Mouse (Mus musculus) olfactory bulb, adult 2 months (tissue): Measurements from ENCODE around the gene Olfr1364. TPM values are rescaled to one million over a fixed set of nuclear protein-coding genes. Genes with fewer than 3 reads are reported as not detected.

Experiments used
- H3K27ac ChIP-seq: fragments of 200-500 bp; 2 replicates; pipeline ENCODE4 v1.5.1; 2012; ENCODE audit warnings: low read depth, low read length; ENCODE audit not compliant: insufficient read depth
- H3K4me1 ChIP-seq: fragments of 200-500 bp; 2 replicates; pipeline ENCODE4 v1.6.1; 2012; ENCODE audit warnings: low read length; ENCODE audit not compliant: control insufficient read depth, insufficient read depth
- H3K4me3 ChIP-seq: fragments of 200-500 bp; 2 replicates; pipeline ENCODE4 v1.5.1; 2012; ENCODE audit warnings: mild to moderate bottlenecking, low read depth, low read length, moderate library complexity; ENCODE audit not compliant: insufficient read depth
- CTCF ChIP-seq: fragments of 200-500 bp; IDR thresholded peaks from 2 replicates; pipeline ENCODE4 v1.5.1; 2012; ENCODE audit warnings: low read depth, mild to moderate bottlenecking, low read length, moderate library complexity; ENCODE audit not compliant: insufficient read depth
- POLR2A ChIP-seq: fragments of 200-500 bp; IDR thresholded peaks from 2 replicates; pipeline ENCODE4 v1.6.1; 2012; ENCODE audit warnings: mild to moderate bottlenecking, low read depth, low read length, moderate library complexity; ENCODE audit not compliant: insufficient read depth
- WGBS: fragments of 180-500 bp; shearing (Covaris S2); methylation state at CpG from one replicate; pipeline ENCODE4 v1.1.7; 2018; 5-methylcytosine and 5-hydroxymethylcytosine counted together
- polyA plus RNA-seq: library from polyadenylated mRNA; stranded (reverse); fragments of >200 nt; gene quantifications from 2 replicates; pipeline ENCODE4 v1.2.4, GENCODE M21; 2012; ENCODE audit warnings: low replicate concordance; ENCODE audit not compliant: missing spikeins, insufficient read depth, insufficient read length

Olfr1364 gene
- not detected in 2 replicates for polyA plus RNA-seq

DNA sequence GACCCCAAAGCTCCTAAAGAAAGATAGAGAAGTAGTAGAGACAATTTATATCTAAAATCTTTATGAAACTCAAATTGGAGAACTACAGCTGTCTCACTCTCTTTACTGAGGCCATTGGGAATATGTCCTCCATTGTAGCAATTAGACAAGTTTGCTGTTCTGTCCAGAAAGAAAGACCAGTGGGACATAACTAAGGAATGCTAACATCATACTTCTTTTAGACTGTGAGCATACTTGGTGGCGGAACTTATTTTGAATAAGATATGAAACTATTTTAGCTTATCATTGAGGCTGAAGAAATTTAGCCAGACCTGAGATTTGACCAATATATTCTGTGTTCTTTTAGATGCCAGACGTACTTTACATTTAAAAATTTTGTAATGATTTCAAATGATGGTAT is at the start of gene Olfr1364:
TSS of gene Olfr1364 (minus strand) at position 101 of the 400 bp plus-strand sequence.
- Histone ChIP-seq H3K27ac (no peak within 1 kb of the TSS), H3K4me3 (no peak within 1 kb of the TSS), H3K4me1 (no peaks in the 10 kb centered on the region)
- TF ChIP-seq CTCF, result no peak
- no peak for TF ChIP-seq POLR2A
- 93% methylated on average over 2 of the region's 2 CpGs for WGBS

DNA sequence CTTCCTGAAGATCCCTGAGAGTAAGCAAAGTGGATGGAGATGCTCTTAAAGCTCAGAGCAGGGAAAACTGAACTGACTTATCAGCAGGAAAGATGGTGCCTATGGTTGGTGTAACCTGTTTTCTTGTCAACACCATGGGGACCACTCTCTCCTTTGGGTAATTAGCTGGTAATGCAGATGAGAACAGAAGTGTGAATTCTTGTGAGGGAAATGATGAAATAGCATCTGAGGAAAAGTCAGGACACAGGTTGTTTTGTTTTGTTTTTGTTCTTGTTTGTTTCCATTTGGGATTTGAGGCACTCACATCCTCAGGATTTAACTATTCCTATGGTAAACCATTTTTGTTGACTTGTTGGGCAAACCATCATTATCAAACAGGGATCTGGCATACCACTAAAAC is 32.4 kb upstream of the Olfr1364 start, which contains the start of gene Olfr1362:
TSS of gene Olfr1362 (minus strand) at position 101 of the 400 bp plus-strand sequence.
- no peak for TF ChIP-seq CTCF
- no peak for TF ChIP-seq POLR2A
- Histone ChIP-seq H3K4me3 (no peak within 1 kb of the TSS), H3K4me1 (no peaks in the 10 kb centered on the region), H3K27ac (no peak within 1 kb of the TSS)

DNA sequence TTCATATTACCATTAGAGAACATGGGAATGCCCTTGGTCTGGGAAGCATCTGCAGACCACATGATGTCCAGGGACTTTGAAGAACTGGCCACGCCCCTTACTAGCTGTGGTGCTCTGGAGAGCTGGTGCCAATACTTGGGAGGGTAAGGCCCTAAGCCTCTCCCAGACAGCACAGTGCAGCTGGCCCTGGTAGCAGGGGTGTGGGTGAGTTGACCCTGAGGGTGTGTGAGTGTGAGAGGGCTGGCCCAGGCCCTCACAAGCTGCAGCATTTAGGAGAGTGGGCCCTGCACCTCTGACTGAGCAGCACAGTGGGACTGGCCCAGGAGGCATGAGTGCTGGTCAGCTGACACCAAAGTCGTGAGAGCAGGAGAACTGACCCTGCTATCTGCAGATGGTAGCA is 10.1 kb upstream of the Olfr1364 start:
- 62% methylated on average over 2 of the region's 2 CpGs for WGBS

GRCm38 (mm10) chr13:21559793-21560192 is 21.8 kb downstream of the Olfr1364 start, which contains the start of gene Olfr1535:
Gene Olfr1535, minus strand, starts transcription at chr13:21559893.
- Histone ChIP-seq H3K4me1 (no peaks in the 10 kb centered on the region), H3K27ac (no peak within 1 kb of the TSS), H3K4me3 (no peak within 1 kb of the TSS)
- WGBS, result 41% methylated on average over 1 of the region's 1 CpGs
- TF ChIP-seq CTCF (no peak), POLR2A (no peak)

More for the DNA sequence above, 10.1 kb upstream of the Olfr1364 start:
- H3K4me3 ChIP-seq, result no peak overlapping the region
- H3K4me1 ChIP-seq, result no peaks in the 10 kb centered on the region
- H3K27ac ChIP-seq, result no peak overlapping the region
- TF ChIP-seq POLR2A, result no peak
- TF ChIP-seq CTCF, result no peak

GRCm38 (mm10) chr13:21550416-21551110 is 31.0 kb downstream of the Olfr1364 start:
- H3K27ac ChIP-seq, result no peak overlapping the region
- WGBS, result 34% methylated on average over 3 of the region's 3 CpGs
- no peak overlapping the region for H3K4me3 ChIP-seq
- TF ChIP-seq POLR2A (no peak), CTCF (no peak)
- H3K4me1 ChIP-seq, result no peaks in the 10 kb centered on the region

DNA sequence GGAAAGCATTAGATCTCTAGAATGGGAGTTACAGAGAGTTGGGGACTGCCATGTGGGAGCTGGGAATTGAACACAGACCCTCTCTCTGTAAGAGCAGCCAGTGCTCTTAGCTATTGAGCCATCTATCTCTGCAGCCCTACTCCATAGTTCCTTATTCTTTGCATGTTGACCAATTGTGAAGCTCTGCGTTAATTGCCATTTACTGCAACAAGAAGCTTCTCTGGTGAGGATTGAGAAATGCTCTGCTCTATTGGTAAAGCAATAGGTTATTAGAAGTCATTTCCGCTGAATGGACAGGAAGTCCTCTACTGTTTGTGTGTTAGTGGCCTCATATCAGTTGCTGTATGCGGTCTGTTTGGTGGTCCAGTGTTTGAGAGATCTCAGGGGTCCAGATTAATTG is 32.1 kb downstream of the Olfr1364 start:
- no peaks in the 10 kb centered on the region for H3K4me1 ChIP-seq
- TF ChIP-seq POLR2A, result no peak
- TF ChIP-seq CTCF, result no peak
- H3K27ac ChIP-seq, result no peak overlapping the region
- 94% methylated on average over 3 of the region's 3 CpGs for WGBS
- H3K4me3 ChIP-seq, result no peak overlapping the region

GRCm38 (mm10) chr13:21542708-21543107 is 38.9 kb downstream of the Olfr1364 start, which contains the start of gene Olfr1366:
Gene Olfr1366, minus strand, starts transcription at chr13:21542808.
- 78% methylated on average over 1 of the region's 1 CpGs for WGBS
- no peak within 1 kb of the TSS for H3K27ac ChIP-seq
- TF ChIP-seq CTCF (no peak), POLR2A (no peak)
- H3K4me1 ChIP-seq, result no peaks in the 10 kb centered on the region
- H3K4me3 ChIP-seq, result no peak within 1 kb of the TSS

DNA sequence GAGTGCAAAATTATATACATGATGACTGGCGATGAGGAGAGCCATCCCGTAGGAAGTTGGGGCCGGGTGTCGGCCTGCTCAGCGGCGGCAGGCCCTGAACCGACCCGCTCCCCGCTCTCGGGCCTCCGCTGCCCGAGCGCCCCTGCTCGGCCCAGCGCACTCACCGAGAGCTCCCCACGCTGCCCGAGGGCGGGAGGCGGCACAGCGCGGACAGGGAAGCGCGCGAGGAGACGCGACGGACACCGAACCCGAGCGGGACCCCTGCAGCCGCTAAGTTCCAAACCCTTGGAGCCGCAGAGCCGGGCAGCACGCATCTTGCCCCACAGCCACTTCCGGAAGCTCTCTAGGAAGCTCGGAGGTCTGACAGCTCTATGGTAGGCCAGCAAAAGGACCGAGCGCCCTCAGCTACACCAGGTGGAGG is 50.8 kb downstream of the Olfr1364 start, which contains the start of gene Zkscan8:
TSS of gene Zkscan8 (minus strand) at position 340 of the 421 bp plus-strand sequence.
- under 1% methylated on average over 39 of the region's 39 CpGs for WGBS
- TF ChIP-seq CTCF (no peak), POLR2A (peak; percentile 24; the same call in 1 of the 2 replicates)
- 0 out of 2 replicates have a peak within 1 kb of the TSS, but pooled peaks have one; percentile 14 for H3K27ac ChIP-seq
- peak within 1 kb of the TSS; percentile 60 for H3K4me3 ChIP-seq
- no peaks in the 10 kb centered on the region for H3K4me1 ChIP-seq

DNA sequence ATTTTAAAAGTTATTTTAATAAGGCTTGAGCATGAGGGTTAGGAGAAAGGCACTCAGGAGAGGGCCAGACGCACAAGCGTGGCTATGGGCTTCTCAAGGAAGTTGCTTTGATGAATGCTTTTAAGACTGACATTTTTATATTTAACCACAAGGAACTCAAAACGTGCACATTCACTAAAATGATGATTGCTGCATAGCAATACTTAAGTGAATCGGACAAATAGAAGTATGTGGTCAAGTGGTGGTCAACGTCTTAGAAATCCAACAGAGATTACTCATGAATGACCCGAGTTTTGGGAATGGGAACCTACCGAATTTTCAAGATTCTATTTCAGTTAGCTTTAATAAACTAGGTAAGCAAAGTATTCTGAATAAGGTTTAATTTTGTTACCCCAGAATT is 51.4 kb downstream of the Olfr1364 start:
- TF ChIP-seq CTCF (no peak), POLR2A (no peak)
- Histone ChIP-seq H3K4me3 (no peak overlapping the region), H3K4me1 (no peaks in the 10 kb centered on the region), H3K27ac (no peak overlapping the region)
- WGBS, result 39% methylated on average over 7 of the region's 7 CpGs

Other genes starting within 250 kb of the Olfr1364 start
- not detected in 2 replicates for gene Olfr1367, start 234.8 kb downstream of the Olfr1364 start, polyA plus RNA-seq
- not detected in 2 replicates for gene Zscan12, start 218.9 kb downstream of the Olfr1364 start, polyA plus RNA-seq
- 126 TPM in 1 of 2 replicates, not detected in the other for gene Zkscan3, start 179.0 kb downstream of the Olfr1364 start, polyA plus RNA-seq
- not detected in 2 replicates for gene Pgbd1, start 140.7 kb downstream of the Olfr1364 start, polyA plus RNA-seq
- not detected in 2 replicates for gene Zscan26, start 128.0 kb downstream of the Olfr1364 start, polyA plus RNA-seq
- gene Nkapl, start 113.2 kb downstream of the Olfr1364 start, polyA plus RNA-seq, result not detected in 2 replicates
- not detected in 2 replicates for gene Zkscan4, start 102.9 kb downstream of the Olfr1364 start, polyA plus RNA-seq
- gene Gm10065, start 102.3 kb downstream of the Olfr1364 start, polyA plus RNA-seq, result not detected in 2 replicates
- gene AK157302, start 86.5 kb downstream of the Olfr1364 start, polyA plus RNA-seq, result not detected in 2 replicates
- not detected in 2 replicates for gene Gm11273, start 80.3 kb downstream of the Olfr1364 start, polyA plus RNA-seq
- not detected in 2 replicates for gene Zkscan8, start 50.6 kb downstream of the Olfr1364 start, polyA plus RNA-seq
- not detected in 2 replicates for gene Olfr1366, start 39.0 kb downstream of the Olfr1364 start, polyA plus RNA-seq
- not detected in 2 replicates for gene Olfr1535, start 21.9 kb downstream of the Olfr1364 start, polyA plus RNA-seq
- gene Olfr1362, start 32.3 kb upstream of the Olfr1364 start, polyA plus RNA-seq, result not detected in 2 replicates
- not detected in 2 replicates for gene Olfr11, start 60.8 kb upstream of the Olfr1364 start, polyA plus RNA-seq
- gene Olfr1361, start 81.6 kb upstream of the Olfr1364 start, polyA plus RNA-seq, result not detected in 2 replicates
- gene Olfr1360, start 95.6 kb upstream of the Olfr1364 start, polyA plus RNA-seq, result not detected in 2 replicates
- not detected in 2 replicates for gene Olfr1359, start 116.4 kb upstream of the Olfr1364 start, polyA plus RNA-seq
- not detected in 2 replicates for gene Hist1h2bl, start 134.4 kb upstream of the Olfr1364 start, polyA plus RNA-seq
- not detected in 2 replicates for gene Hist1h2ai, start 134.7 kb upstream of the Olfr1364 start, polyA plus RNA-seq
- not detected in 2 replicates for gene Hist1h3h, start 135.9 kb upstream of the Olfr1364 start, polyA plus RNA-seq
- not detected in 2 replicates for gene Hist1h2bm, start 140.3 kb upstream of the Olfr1364 start, polyA plus RNA-seq
- gene Hist1h4j, start 153.3 kb upstream of the Olfr1364 start, polyA plus RNA-seq, result not detected in 2 replicates
- not detected in 2 replicates for gene Hist1h4k, start 168.7 kb upstream of the Olfr1364 start, polyA plus RNA-seq
- gene Hist1h2ak, start 172.1 kb upstream of the Olfr1364 start, polyA plus RNA-seq, result not detected in 2 replicates
- gene Hist1h2bn, start 172.4 kb upstream of the Olfr1364 start, polyA plus RNA-seq, result not detected in 2 replicates
- not detected in 2 replicates for gene Hist1h1b, start 198.9 kb upstream of the Olfr1364 start, polyA plus RNA-seq
- not detected in 2 replicates for gene Hist1h3i, start 201.6 kb upstream of the Olfr1364 start, polyA plus RNA-seq
- gene Hist1h2an, start 205.5 kb upstream of the Olfr1364 start, polyA plus RNA-seq, result not detected in 2 replicates
- not detected in 2 replicates for gene Hist1h2bp, start 205.7 kb upstream of the Olfr1364 start, polyA plus RNA-seq
- not detected in 2 replicates for gene Hist1h2bq, start 228.4 kb upstream of the Olfr1364 start, polyA plus RNA-seq
- gene Hist1h2ao, start 228.7 kb upstream of the Olfr1364 start, polyA plus RNA-seq, result not detected in 2 replicates
- gene Hist1h4m, start 230.0 kb upstream of the Olfr1364 start, polyA plus RNA-seq, result not detected in 2 replicates